Mouse (Mus musculus) midbrain, embryonic 11.5 days (tissue): ENCODE measurements at regions not wholly inside any gene's neighbourhood (a gene's known extent, or its start where the extent isn't known, plus 50 kb on each side); places are given as distances from the start of the nearest gene placed in this dataset.

Experiments used
- ATAC-seq: fragments of 200-750 bp; cut with Nextera tagmentation; 2 replicates; pipeline ENCODE4 v1.8.0; 2017; ENCODE audit warnings: moderate TSS enrichment, moderate library complexity; ENCODE audit not compliant: low FRiP score
- DNase-seq: peaks from one replicate; pipeline ENCODE4 v3.0.0; 2015; ENCODE audit warnings: low spot score; ENCODE audit errors: missing footprints
- H3K27ac ChIP-seq: fragments of 300-500 bp; sonication (generic); 2 replicates; pipeline ENCODE4 v1.5.1; 2014; ENCODE audit warnings: low read depth, low read length
- H3K27me3 ChIP-seq: fragments of 300-500 bp; sonication (generic); 2 replicates; pipeline ENCODE4 v1.6.1; 2014; ENCODE audit warnings: mild to moderate bottlenecking, low read length, moderate library complexity, mixed read lengths; ENCODE audit not compliant: control insufficient read depth, insufficient read depth
- H3K36me3 ChIP-seq: fragments of 300-500 bp; sonication (generic); 2 replicates; pipeline ENCODE4 v1.6.1; 2014; ENCODE audit warnings: mild to moderate bottlenecking, low read length, moderate library complexity, mixed read lengths; ENCODE audit not compliant: control insufficient read depth, insufficient read depth
- H3K4me1 ChIP-seq: fragments of 300-500 bp; sonication (generic); 2 replicates; pipeline ENCODE4 v1.6.1; 2014; ENCODE audit warnings: low read length; ENCODE audit not compliant: control insufficient read depth, insufficient read depth
- H3K4me2 ChIP-seq: fragments of 300-500 bp; sonication (generic); 2 replicates; pipeline ENCODE4 v1.6.1; 2014; ENCODE audit warnings: mild to moderate bottlenecking, moderate library complexity
- H3K4me3 ChIP-seq: fragments of 300-500 bp; sonication (generic); 2 replicates; pipeline ENCODE4 v1.5.1; 2014; ENCODE audit warnings: low read depth, low read length
- H3K9ac ChIP-seq: fragments of 300-500 bp; sonication (generic); 2 replicates; pipeline ENCODE4 v1.6.1; 2014; ENCODE audit warnings: low read length
- H3K9me3 ChIP-seq: fragments of 300-500 bp; sonication (generic); 2 replicates; pipeline ENCODE4 v1.6.1; 2016; ENCODE audit warnings: low read length; ENCODE audit not compliant: control insufficient read depth
- whole genome bisulfite sequencing: fragments of 180-500 bp; shearing (Covaris S2); extraction: QIAGEN DNeasy Blood & Tissue Kit; methylation state at CpG from one replicate; pipeline ENCODE4 v1.1.7; 2014; 5-methylcytosine and 5-hydroxymethylcytosine counted together

GRCm38 (mm10) chr8:46387037-46387436, 83.8 kb upstream of the Acsl1 start:
- no peak for DNase-seq
- Histone ChIP-seq H3K9ac (no peak overlapping the region), H3K4me3 (no peak overlapping the region), H3K27ac (no peak overlapping the region), H3K36me3 (no peaks in the 10 kb centered on the region), H3K4me2 (no peak overlapping the region), H3K4me1 (no peaks in the 10 kb centered on the region), H3K9me3 (no peaks in the 10 kb centered on the region), H3K27me3 (no peaks in the 10 kb centered on the region)
- no peak for ATAC-seq
- WGBS: 80% methylated on average over 5 of the region's 5 CpGs

GRCm38 (mm10) chr8:46388421-46388820, 82.4 kb upstream of the Acsl1 start:
- 89% methylated on average over 3 of the region's 3 CpGs for WGBS
- no peaks in the 10 kb centered on the region for H3K9me3 ChIP-seq

GRCm38 (mm10) chr8:46390431-46390830, 80.4 kb upstream of the Acsl1 start:
- 87% methylated on average over 6 of the region's 6 CpGs for WGBS
- H3K4me3 ChIP-seq: no peak overlapping the region
- no peak overlapping the region for H3K4me2 ChIP-seq
- ATAC-seq (no peak), DNase-seq (no peak)
- no peak overlapping the region for H3K9ac ChIP-seq
- H3K36me3 ChIP-seq: no peaks in the 10 kb centered on the region
- H3K9me3 ChIP-seq: no peaks in the 10 kb centered on the region
- H3K27ac ChIP-seq: no peak overlapping the region
- H3K27me3 ChIP-seq: no peaks in the 10 kb centered on the region
- no peaks in the 10 kb centered on the region for H3K4me1 ChIP-seq

More at GRCm38 (mm10) chr8:46388421-46388820, 82.4 kb upstream of the Acsl1 start:
- Histone ChIP-seq H3K4me3 (no peak overlapping the region), H3K36me3 (no peaks in the 10 kb centered on the region), H3K4me1 (no peaks in the 10 kb centered on the region), H3K4me2 (no peak overlapping the region), H3K9ac (no peak overlapping the region), H3K27ac (no peak overlapping the region), H3K27me3 (no peaks in the 10 kb centered on the region)
- DNase-seq: no peak
- ATAC-seq: no peak

- Histone ChIP-seq H3K9me3 (no peaks in the 10 kb centered on the region), H3K4me2 (no peak overlapping the region), H3K4me1 (no peaks in the 10 kb centered on the region), H3K27ac (no peak overlapping the region), H3K9ac (no peak overlapping the region), H3K36me3 (no peaks in the 10 kb centered on the region), H3K27me3 (no peaks in the 10 kb centered on the region), H3K4me3 (no peak overlapping the region)
- no peak for ATAC-seq
- no peak for DNase-seq
- WGBS: 91% methylated on average over 6 of the region's 6 CpGs
Measured at GRCm38 (mm10) chr8:46391678-46392077, 79.2 kb upstream of the Acsl1 start.

- Histone ChIP-seq H3K27me3 (no peaks in the 10 kb centered on the region), H3K36me3 (no peaks in the 10 kb centered on the region), H3K9ac (no peak overlapping the region), H3K4me1 (no peaks in the 10 kb centered on the region), H3K9me3 (no peaks in the 10 kb centered on the region), H3K4me3 (no peak overlapping the region), H3K4me2 (no peak overlapping the region), H3K27ac (no peak overlapping the region)
- DNase-seq: no peak
- no peak for ATAC-seq
- WGBS: 86% methylated on average over 5 of the region's 5 CpGs
Measured at GRCm38 (mm10) chr8:46393296-46393695, 77.5 kb upstream of the Acsl1 start.

GRCm38 (mm10) chr8:46394750-46395149, 76.1 kb upstream of the Acsl1 start:
- DNase-seq: no peak
- Histone ChIP-seq H3K4me3 (no peak overlapping the region), H3K36me3 (no peaks in the 10 kb centered on the region), H3K4me2 (no peak overlapping the region), H3K4me1 (no peaks in the 10 kb centered on the region), H3K27me3 (no peaks in the 10 kb centered on the region), H3K9ac (no peak overlapping the region), H3K9me3 (no peaks in the 10 kb centered on the region), H3K27ac (no peak overlapping the region)
- 84% methylated on average over 5 of the region's 5 CpGs for WGBS
- no peak for ATAC-seq

- 80% methylated on average over 1 of the region's 1 CpGs for WGBS
- H3K27me3 ChIP-seq: no peaks in the 10 kb centered on the region
- H3K27ac ChIP-seq: no peak overlapping the region
- no peaks in the 10 kb centered on the region for H3K36me3 ChIP-seq
- no peak overlapping the region for H3K4me2 ChIP-seq
- no peaks in the 10 kb centered on the region for H3K4me1 ChIP-seq
- DNase-seq (no peak), ATAC-seq (no peak)
- no peak overlapping the region for H3K9ac ChIP-seq
- no peak overlapping the region for H3K4me3 ChIP-seq
- H3K9me3 ChIP-seq: no peaks in the 10 kb centered on the region
Measured at GRCm38 (mm10) chr8:46395348-46395747, 75.5 kb upstream of the Acsl1 start.

- Histone ChIP-seq H3K27me3 (no peaks in the 10 kb centered on the region), H3K4me2 (no peak overlapping the region), H3K27ac (no peak overlapping the region), H3K36me3 (no peaks in the 10 kb centered on the region), H3K4me1 (no peaks in the 10 kb centered on the region), H3K9me3 (no peaks in the 10 kb centered on the region), H3K4me3 (no peak overlapping the region), H3K9ac (no peak overlapping the region)
- DNase-seq (no peak), ATAC-seq (no peak)
- WGBS: 76% methylated on average over 2 of the region's 2 CpGs
Measured at GRCm38 (mm10) chr8:46397081-46397480, 73.8 kb upstream of the Acsl1 start.

GRCm38 (mm10) chr8:46397777-46398176, 73.1 kb upstream of the Acsl1 start:
- Histone ChIP-seq H3K9me3 (no peaks in the 10 kb centered on the region), H3K36me3 (no peaks in the 10 kb centered on the region), H3K4me3 (no peak overlapping the region), H3K9ac (no peak overlapping the region), H3K4me1 (no peaks in the 10 kb centered on the region), H3K27ac (no peak overlapping the region), H3K27me3 (no peaks in the 10 kb centered on the region), H3K4me2 (no peak overlapping the region)
- WGBS: 77% methylated on average over 8 of the region's 8 CpGs
- ATAC-seq: no peak
- no peak for DNase-seq

- Histone ChIP-seq H3K9me3 (no peaks in the 10 kb centered on the region), H3K4me3 (no peak overlapping the region), H3K4me2 (no peak overlapping the region), H3K27ac (no peak overlapping the region), H3K9ac (no peak overlapping the region), H3K4me1 (no peaks in the 10 kb centered on the region), H3K27me3 (no peaks in the 10 kb centered on the region), H3K36me3 (no peaks in the 10 kb centered on the region)
- DNase-seq: no peak
- no peak for ATAC-seq
- 85% methylated on average over 6 of the region's 6 CpGs for WGBS
Measured at GRCm38 (mm10) chr8:46400595-46400994, 70.2 kb upstream of the Acsl1 start.
